Mouse (Mus musculus) MEL (cell line): ENCODE results near the gene Tubb2b.

Experiments
- EP300 ChIP-seq, 2 experiments: IDR thresholded peaks; 2 replicates each; pipeline ENCODE4 v1.6.1; 2011; ENCODE audit warnings: improper control_type of control experiment in 2 of 2, low read length in 2 of 2, low read depth in 1 of 2, mild to moderate bottlenecking in 1 of 2
- ZC3H11A ChIP-seq: IDR thresholded peaks from 2 replicates; pipeline ENCODE4 v1.6.1; 2012; ENCODE audit warnings: low read depth, mild to moderate bottlenecking, inconsistent platforms, low read length, improper control_type of control experiment

DNA sequence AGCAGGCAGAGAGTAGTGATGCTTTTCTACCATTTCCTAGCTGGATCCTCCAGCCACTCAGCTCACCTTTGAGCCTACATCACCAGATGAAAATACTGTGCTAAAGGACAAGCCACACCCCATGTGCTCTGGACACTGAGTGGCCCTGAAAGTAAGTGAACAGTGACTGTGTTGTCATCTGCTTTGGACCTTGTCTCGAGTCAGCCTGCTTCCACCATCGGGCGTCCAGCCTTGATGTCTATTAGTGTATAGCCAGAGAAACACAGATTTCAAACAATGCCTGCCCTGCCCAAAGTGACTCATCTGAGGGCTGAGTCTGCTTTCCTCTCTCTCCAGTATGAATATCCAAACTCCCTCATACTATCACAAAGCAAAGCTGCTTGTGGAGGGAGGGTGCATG is 50.5 kb downstream of the Tubb2b start:
- TF ChIP-seq ZC3H11A: no peak
- TF ChIP-seq EP300 (IDR thresholded peaks at IDR 0.05; ENCODE audit: low read depth in 1 of 2, low read length in 2 of 2): no peak
